Mouse (Mus musculus) layer of hippocampus, postnatal 36 days (tissue): ENCODE data around the gene Zfp60. TPM values are rescaled to one million over a fixed set of nuclear protein-coding genes. Genes with fewer than 3 reads are reported as not detected.
"Not testable (repeated sequence)": the region's sequence is repeated elsewhere in the genome, so short reads cannot be mapped to it uniquely, and the experiment has no call there.

Experiments used
- DNase-seq, 2 experiments: peaks; one replicate each; pipeline ENCODE4 v3.0.0; 2022
- total RNA-seq, 2 experiments: library from RNA; stranded (reverse); gene quantifications; 2 replicates each; pipeline ENCODE4 v1.2.3; 2021

Gene Zfp60
- total RNA-seq, 2 experiments from 2014 or later: 33.5 to 38.7 TPM

GRCm38 (mm10) chr7:27793865-27794264 lies 62.7 kb downstream of the Zfp60 start:
- not testable (repeated sequence) for DNase-seq

- no peak for DNase-seq
Observed at GRCm38 (mm10) chr7:27794566-27794965, 63.4 kb downstream of the Zfp60 start.

GRCm38 (mm10) chr7:27797906-27798811 lies 67.0 kb downstream of the Zfp60 start:
- no peak for DNase-seq

- DNase-seq: no peak
Observed at GRCm38 (mm10) chr7:27801137-27801536, 69.9 kb downstream of the Zfp60 start.

- DNase-seq: no peak
Observed at GRCm38 (mm10) chr7:27802986-27803385, 71.8 kb downstream of the Zfp60 start.

Other genes starting within 250 kb of the Zfp60 start
- gene Sertad1, start 244.5 kb upstream of the Zfp60 start, total RNA-seq: 1 to 10 TPM; 6.4 to 7.0 TPM
- gene Prx, start 232.1 kb upstream of the Zfp60 start, total RNA-seq: under 1 TPM; 0.15 to 0.40 TPM
- not detected for gene Hipk4, start 208.1 kb upstream of the Zfp60 start, total RNA-seq
- 100 to 1,000 TPM; 557 to 578 TPM for gene Pld3, start 178.2 kb upstream of the Zfp60 start, total RNA-seq
- gene 2310022A10Rik, start 178.2 kb upstream of the Zfp60 start, total RNA-seq: 10 to 100 TPM; 27.2 to 28.8 TPM
- gene Akt2, start 139.8 kb upstream of the Zfp60 start, total RNA-seq: 100 to 1,000 TPM in 1 of 2 experiments, 10 to 100 TPM in 1; 97.7 to 102 TPM
- gene Ttc9b, start 77.5 kb upstream of the Zfp60 start, total RNA-seq: 10 to 100 TPM; 45.8 to 48.2 TPM
- 100 to 1,000 TPM; 177 to 185 TPM for gene Map3k10, start 56.8 kb upstream of the Zfp60 start, total RNA-seq
- 10 to 100 TPM; 10.0 to 10.3 TPM for gene Zfp607b, start 42.0 kb upstream of the Zfp60 start, total RNA-seq
- 1 to 10 TPM; 8.8 to 10.0 TPM for gene Zfp626, start 75.8 kb downstream of the Zfp60 start, total RNA-seq
- 1 to 10 TPM; 4.1 to 4.4 TPM for gene Zfp59, start 107.2 kb downstream of the Zfp60 start, total RNA-seq
- gene Zfp607a, start 126.1 kb downstream of the Zfp60 start, total RNA-seq: 1 to 10 TPM; 1.9 to 2.5 TPM
- 10 to 100 TPM; 15.2 to 16.0 TPM for gene Zfp974, start 198.1 kb downstream of the Zfp60 start, total RNA-seq
- gene Zfp780b, start 247.8 kb downstream of the Zfp60 start, total RNA-seq: 10 to 100 TPM; 21.6 TPM